33 mouse cellular contexts compared by ENCODE assay signal in the genomic region with DNA sequence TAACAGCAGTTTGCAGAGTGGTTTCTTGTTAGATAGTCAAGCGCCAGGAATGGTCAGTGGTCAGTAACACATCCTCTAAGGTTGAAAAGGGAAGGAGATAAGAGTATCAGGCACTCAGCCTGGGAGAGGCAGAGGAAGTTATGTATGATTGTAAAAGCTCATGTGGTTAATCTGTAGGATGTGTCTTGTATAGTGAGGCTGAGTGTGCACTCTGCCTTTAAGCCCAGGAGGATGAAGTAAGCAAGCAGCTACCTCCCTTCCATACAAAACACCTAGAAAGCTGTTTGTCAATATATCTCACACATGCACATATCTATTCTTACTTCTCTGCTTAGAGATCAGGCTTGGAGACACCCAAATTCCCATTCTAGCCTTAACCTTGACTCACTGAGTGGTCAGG.
"Had no signal": no experiment of that assay in that cellular context is flagged by ENCODE, and none has a peak within 500 bp of the region (broad histone marks: within the 10 kb centered on the region; RNA-seq: fewer than 3 reads in every experiment).

No protein-coding gene starts in this region.

- DNase-seq: heart, postnatal 10 days; heart, postnatal 14 days; heart, postnatal 36 days; heart, postnatal 4 days; kidney, adult 11 months; kidney, adult 18-20 months; kidney, adult 2 months; kidney, adult 8-10 months; kidney, adult 9 months; kidney, postnatal 10 days; kidney, postnatal 14 days; kidney, postnatal 25 days; kidney, postnatal 36 days; kidney, postnatal 4 days; layer of hippocampus, adult 9-11 months; layer of hippocampus, postnatal 36 days had no signal

- H3K4me1 ChIP-seq: heart, embryonic 13.5 days; heart, embryonic 15.5 days; intestine, embryonic 15.5 days; kidney, embryonic 15.5 days had no signal

- ATAC-seq: hindbrain, embryonic 16.5 days; hindbrain, postnatal 0 days; inflammation-experienced regulatory T-cells, adult 6 months; intestine, embryonic 15.5 days; intestine, embryonic 16.5 days; intestine, postnatal 0 days had no signal

- H3K27ac ChIP-seq: heart, embryonic 13.5 days; heart, embryonic 15.5 days; hindbrain, embryonic 10.5 days; hindbrain, embryonic 12.5 days; hindbrain, embryonic 13.5 days; hindbrain, embryonic 14.5 days; hindbrain, embryonic 15.5 days; hindbrain, postnatal 0 days; intestine, embryonic 15.5 days; kidney, embryonic 15.5 days; kidney, postnatal 0 days; layer of hippocampus, adult 2 months; left cerebral cortex, adult 2 months had no signal

- H3K27me3 ChIP-seq: hindbrain, embryonic 13.5 days; hindbrain, embryonic 15.5 days; intestine, embryonic 15.5 days; kidney, embryonic 15.5 days had no signal

- H3K4me3 ChIP-seq: heart, embryonic 13.5 days; heart, embryonic 15.5 days; hindbrain, embryonic 10.5 days; hindbrain, embryonic 12.5 days; hindbrain, embryonic 13.5 days; hindbrain, embryonic 15.5 days; intestine, embryonic 15.5 days; kidney, embryonic 15.5 days; layer of hippocampus, adult 2 months; left cerebral cortex, adult 2 months had no signal

- H3K36me3 ChIP-seq: heart, embryonic 13.5 days; heart, embryonic 15.5 days; hindbrain, embryonic 10.5 days; hindbrain, embryonic 12.5 days; intestine, embryonic 15.5 days; kidney, embryonic 15.5 days had no signal

- H3K9ac ChIP-seq: heart, embryonic 13.5 days; heart, embryonic 15.5 days; hindbrain, embryonic 12.5 days; hindbrain, embryonic 13.5 days; hindbrain, embryonic 14.5 days; hindbrain, embryonic 15.5 days; intestine, embryonic 15.5 days; kidney, embryonic 15.5 days had no signal
